Mouse (Mus musculus): ENCODE data around the gene Gm21149.
"Not testable (repeated sequence)": the region's sequence is repeated elsewhere in the genome, so short reads cannot be mapped to it uniquely, and the experiment has no call there.

The Gm21149 gene

DNA sequence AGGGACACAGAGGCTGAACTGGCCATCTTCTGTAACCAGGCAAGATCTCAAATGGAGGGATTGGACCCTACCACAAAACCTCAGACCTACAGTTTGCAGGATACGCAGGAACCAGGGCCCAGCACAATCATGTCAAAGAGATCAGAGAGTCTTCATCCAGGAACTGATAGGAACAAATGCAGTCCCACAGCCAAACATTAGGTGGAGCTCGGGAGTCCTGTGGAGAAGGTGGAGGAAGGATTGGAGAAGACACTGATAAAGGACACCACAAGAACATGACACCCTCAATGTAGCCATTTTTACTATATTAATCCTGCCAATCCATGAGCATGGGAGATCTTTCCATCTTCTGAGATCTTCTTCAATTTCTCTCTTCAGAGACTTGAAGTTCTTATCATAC is 12.8 kb downstream of the Gm21149 start:
- DNase-seq (ENCODE audit: low read depth, low spot score), result not testable (repeated sequence)

DNA sequence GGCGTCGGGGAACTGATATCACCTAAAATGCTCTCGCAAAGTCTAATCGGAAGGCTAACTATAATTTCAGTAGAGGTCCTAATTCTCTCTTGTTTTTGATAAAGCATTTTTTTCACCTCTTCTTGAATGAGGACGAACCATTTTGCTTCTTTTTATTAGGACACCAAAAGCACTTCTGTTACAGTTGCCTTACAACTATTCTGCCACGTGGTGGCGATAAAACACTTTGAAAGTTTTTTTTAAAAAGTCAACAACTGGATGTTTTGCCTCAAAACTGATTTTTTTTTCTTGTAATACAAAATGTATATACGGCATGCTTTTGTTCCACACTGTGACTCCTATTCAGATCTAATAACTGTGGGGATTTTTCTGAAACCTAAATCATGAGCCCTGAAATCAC is 14.7 kb downstream of the Gm21149 start:
- not testable (repeated sequence) for DNase-seq (ENCODE audit: low read depth, low spot score)

DNA sequence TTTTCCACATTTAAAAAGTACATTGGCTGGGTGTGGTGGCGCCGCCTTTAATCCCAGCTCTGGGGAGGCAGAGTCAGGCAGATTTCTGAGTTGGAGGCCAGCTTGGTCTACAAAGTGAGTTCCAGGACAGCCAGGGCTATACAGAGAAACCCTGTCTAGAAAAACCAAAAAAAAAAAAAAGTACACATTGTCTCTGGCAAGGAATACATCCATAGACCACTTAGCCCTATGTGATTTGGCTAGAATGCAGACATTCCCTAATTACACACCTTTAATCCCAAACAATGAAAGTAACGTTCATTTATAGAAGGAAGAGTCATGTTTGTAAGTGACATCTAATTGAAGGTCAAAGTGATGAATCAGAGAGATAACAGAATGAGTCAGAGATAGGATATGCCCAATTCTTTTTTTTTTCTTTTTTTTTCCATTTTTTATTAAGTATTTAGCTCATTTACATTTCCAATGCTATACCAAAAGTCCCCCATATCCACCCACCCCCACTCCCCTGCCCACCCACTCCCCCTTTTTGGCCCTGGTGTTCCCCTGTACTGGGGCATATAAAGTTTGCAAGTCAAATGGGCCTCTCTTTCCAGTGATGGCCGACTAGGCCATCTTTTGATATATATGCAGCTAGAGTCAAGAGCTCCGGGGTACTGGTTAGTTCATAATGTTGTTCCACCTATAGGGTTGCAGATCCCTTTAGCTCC is 18.3 kb downstream of the Gm21149 start:
- not testable (repeated sequence) for DNase-seq (ENCODE audit: low read depth, low spot score)
